Mouse (Mus musculus) neural tube, embryonic 12.5 days (tissue): ENCODE data around the gene Rab11fip4. TPM values are rescaled to one million over a fixed set of nuclear protein-coding genes. Genes with fewer than 3 reads are reported as not detected.

Experiments used
- ATAC-seq: fragments of 200-750 bp; cut with Nextera tagmentation; 2 replicates; pipeline ENCODE4 v1.8.0; 2017; ENCODE audit warnings: low read depth, mild to moderate bottlenecking, moderate TSS enrichment, moderate library complexity; ENCODE audit not compliant: low FRiP score
- H3K27ac ChIP-seq: fragments of 300-500 bp; sonication (generic); 2 replicates; pipeline ENCODE4 v1.5.1; 2016
- H3K27me3 ChIP-seq: fragments of 300-500 bp; sonication (generic); replicated peaks from 2 replicates; pipeline ENCODE4 v1.6.1; 2016; ENCODE audit warnings: mild to moderate bottlenecking
- H3K36me3 ChIP-seq: fragments of 300-500 bp; sonication (generic); 2 replicates; pipeline ENCODE4 v1.6.1; 2016; ENCODE audit warnings: mild to moderate bottlenecking
- H3K4me1 ChIP-seq: fragments of 300-500 bp; sonication (generic); 2 replicates; pipeline ENCODE4 v1.6.1; 2016
- H3K4me2 ChIP-seq: fragments of 300-500 bp; sonication (generic); replicated peaks from 2 replicates; pipeline ENCODE4 v1.6.1; 2016; ENCODE audit warnings: mild to moderate bottlenecking
- H3K4me3 ChIP-seq: fragments of 300-500 bp; sonication (generic); 2 replicates; pipeline ENCODE4 v1.5.1; 2016
- H3K9ac ChIP-seq: fragments of 300-500 bp; sonication (generic); 2 replicates; pipeline ENCODE4 v1.6.1; 2016; ENCODE audit warnings: mild to moderate bottlenecking
- H3K9me3 ChIP-seq: fragments of 300-500 bp; sonication (generic); 2 replicates; pipeline ENCODE4 v1.6.1; 2016; ENCODE audit warnings: mild to moderate bottlenecking
- whole genome bisulfite sequencing: fragments of 180-500 bp; shearing (Covaris S2); methylation state at CpG from one replicate; pipeline ENCODE4 v1.1.7; 2016; 5-methylcytosine and 5-hydroxymethylcytosine counted together
- polyA plus RNA-seq: library from polyadenylated mRNA; unstranded; fragments of >200 nt; fragmentation: Nextera tagmentation; extraction: Ambion mirVana; gene quantifications from 2 replicates; pipeline ENCODE4 v1.2.1, GENCODE M21; 2016

Rab11fip4 gene
- polyA plus RNA-seq, 1 experiment from 2014 or later: 22.8 TPM

DNA sequence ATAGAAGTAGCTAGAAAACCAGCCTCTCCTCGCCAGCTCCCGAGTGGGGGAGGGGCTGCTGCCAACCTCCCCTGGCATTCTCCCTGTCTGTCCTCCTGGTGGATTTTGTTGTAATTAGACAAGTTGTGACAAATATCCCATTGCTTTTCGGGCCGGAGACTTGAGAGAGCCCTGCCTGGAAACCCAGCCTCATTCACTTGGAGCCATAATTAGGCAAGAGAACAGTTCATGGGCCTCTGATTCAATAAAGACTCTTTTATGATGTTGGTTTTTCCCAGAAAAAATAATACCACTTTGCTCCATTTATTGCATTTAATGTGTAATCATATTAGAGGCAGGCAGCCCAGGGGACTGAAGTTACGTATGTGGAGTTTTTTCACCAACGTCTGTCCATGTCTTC, 127.2 kb downstream of the Rab11fip4 start:
- no peak overlapping the region for H3K4me3 ChIP-seq
- no peak overlapping the region for H3K4me2 ChIP-seq

DNA sequence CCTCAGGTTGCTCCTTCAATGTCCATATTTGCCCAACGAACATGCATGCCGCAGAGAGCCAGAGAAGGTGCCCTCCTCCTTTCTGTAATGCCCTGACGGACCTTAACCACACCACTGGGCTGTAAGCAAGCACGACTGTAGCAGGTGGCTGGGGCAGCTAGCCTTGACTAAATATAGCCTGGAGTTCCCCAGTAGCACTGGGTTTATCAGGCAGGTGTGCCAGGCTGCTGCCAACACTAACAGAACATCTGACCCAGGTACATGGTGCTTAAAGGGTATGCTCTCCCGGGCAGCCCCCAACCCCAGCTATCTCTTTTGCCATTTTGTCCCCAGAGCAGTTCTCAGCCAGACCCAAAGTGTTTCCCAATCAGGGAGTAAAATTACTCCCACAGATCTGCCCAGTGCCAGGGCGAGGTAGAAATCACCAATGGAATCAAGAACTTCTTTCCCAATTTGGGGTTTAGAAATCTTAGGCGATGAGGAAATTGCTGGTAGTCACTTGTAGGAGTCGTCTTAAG, 127.9 kb downstream of the Rab11fip4 start:
- H3K36me3 ChIP-seq: no peaks in the 10 kb centered on the region
- H3K4me1 ChIP-seq: no peaks in the 10 kb centered on the region
- peaks cover 7% of the 10 kb centered on the region; the same call in 1 of the 2 replicates for H3K27me3 ChIP-seq
- H3K27ac ChIP-seq: no peak overlapping the region
- no peak for ATAC-seq
- no peaks in the 10 kb centered on the region for H3K9me3 ChIP-seq
- no peak overlapping the region for H3K4me3 ChIP-seq
- no peak overlapping the region for H3K4me2 ChIP-seq
- no peak overlapping the region for H3K9ac ChIP-seq
- WGBS: 88% methylated on average over 8 of the region's 8 CpGs

More for the DNA sequence above, 127.2 kb downstream of the Rab11fip4 start:
- Histone ChIP-seq H3K9me3 (no peaks in the 10 kb centered on the region), H3K36me3 (no peaks in the 10 kb centered on the region), H3K27ac (no peak overlapping the region), H3K9ac (no peak overlapping the region), H3K27me3 (peaks cover 13% of the 10 kb centered on the region; the same call in 1 of the 2 replicates), H3K4me1 (no peaks in the 10 kb centered on the region)
- WGBS: 71% methylated on average over 6 of the region's 6 CpGs
- no peak for ATAC-seq

DNA sequence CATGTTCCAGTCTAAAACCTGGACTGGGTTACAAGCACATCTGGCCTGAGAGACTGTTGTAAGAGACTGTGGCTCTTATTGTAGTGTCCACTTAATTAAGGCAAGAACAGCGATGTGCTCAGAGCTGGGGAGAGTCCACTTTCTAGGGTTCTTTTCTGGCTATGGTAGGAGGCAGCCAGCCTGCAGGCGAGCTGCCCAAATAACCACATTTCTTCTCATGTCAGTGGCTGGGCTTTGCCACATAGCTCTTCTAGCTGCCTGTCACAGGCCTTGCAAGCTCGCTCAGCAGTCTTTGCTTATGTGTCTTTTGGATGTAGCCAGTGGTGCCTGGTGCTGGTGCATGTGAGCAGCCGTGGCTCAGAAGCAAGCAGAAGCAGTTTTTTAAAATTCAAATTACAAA, 129.7 kb downstream of the Rab11fip4 start:
- Histone ChIP-seq H3K4me1 (no peaks in the 10 kb centered on the region), H3K4me2 (no peak overlapping the region), H3K9ac (no peak overlapping the region), H3K27ac (no peak overlapping the region), H3K27me3 (no peaks in the 10 kb centered on the region), H3K4me3 (no peak overlapping the region), H3K36me3 (no peaks in the 10 kb centered on the region), H3K9me3 (no peaks in the 10 kb centered on the region)
- WGBS: 85% methylated on average over 4 of the region's 4 CpGs
- no peak for ATAC-seq

DNA sequence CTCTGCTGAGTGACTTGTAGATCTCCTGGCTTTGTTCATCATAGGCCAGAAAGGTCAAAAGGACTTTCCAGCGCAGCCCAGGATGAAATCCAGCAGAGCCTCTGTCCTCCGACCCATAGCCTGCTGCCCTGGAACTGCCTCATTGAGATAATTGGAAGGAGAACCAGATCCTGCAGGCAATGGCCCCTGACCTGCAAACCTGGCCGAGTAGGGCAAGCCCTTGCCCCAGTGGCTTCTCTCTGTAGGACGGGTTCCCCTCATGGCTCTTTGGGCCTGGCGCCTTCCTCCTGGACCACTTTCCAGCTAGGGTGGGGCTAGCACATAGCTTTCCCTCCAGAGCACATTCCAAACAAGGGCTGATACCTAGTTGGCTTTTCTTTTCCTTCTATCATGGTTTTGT, 131.8 kb downstream of the Rab11fip4 start:
- WGBS: 88% methylated on average over 5 of the region's 5 CpGs
- no peak for ATAC-seq
- no peaks in the 10 kb centered on the region for H3K9me3 ChIP-seq

DNA sequence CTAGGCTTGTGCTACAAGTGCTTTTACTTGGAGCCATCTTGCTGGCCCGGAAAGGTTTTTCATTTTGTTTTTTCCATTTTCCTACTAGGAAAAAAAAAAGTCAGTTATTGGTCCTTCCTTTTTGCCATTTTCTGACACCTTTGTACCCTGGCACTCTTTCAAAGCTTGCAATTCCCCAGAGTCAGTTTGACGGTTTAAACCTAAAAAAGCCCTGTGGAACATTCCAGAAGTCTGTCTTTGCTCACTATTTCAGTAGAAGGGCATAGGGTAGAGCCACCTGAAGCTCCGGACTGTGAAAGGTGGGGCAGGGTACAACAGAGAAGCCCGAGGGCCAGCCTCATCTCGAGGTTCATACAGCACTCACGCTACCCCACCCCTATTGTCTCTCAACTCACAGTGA, 134.0 kb downstream of the Rab11fip4 start:
- WGBS: 92% methylated on average over 6 of the region's 6 CpGs
- H3K9ac ChIP-seq: no peak overlapping the region
- no peak overlapping the region for H3K4me2 ChIP-seq
- no peaks in the 10 kb centered on the region for H3K27me3 ChIP-seq
- peaks cover 3% of the 10 kb centered on the region; the same call in 1 of the 2 replicates for H3K4me1 ChIP-seq
- no peak for ATAC-seq
- H3K4me3 ChIP-seq: no peak overlapping the region
- H3K27ac ChIP-seq: no peak overlapping the region
- no peaks in the 10 kb centered on the region for H3K9me3 ChIP-seq
- no peaks in the 10 kb centered on the region for H3K36me3 ChIP-seq

More for the DNA sequence above, 131.8 kb downstream of the Rab11fip4 start:
- Histone ChIP-seq H3K27ac (no peak overlapping the region), H3K4me3 (no peak overlapping the region), H3K4me1 (no peaks in the 10 kb centered on the region), H3K36me3 (no peaks in the 10 kb centered on the region), H3K9ac (no peak overlapping the region), H3K4me2 (no peak overlapping the region), H3K27me3 (no peaks in the 10 kb centered on the region)

DNA sequence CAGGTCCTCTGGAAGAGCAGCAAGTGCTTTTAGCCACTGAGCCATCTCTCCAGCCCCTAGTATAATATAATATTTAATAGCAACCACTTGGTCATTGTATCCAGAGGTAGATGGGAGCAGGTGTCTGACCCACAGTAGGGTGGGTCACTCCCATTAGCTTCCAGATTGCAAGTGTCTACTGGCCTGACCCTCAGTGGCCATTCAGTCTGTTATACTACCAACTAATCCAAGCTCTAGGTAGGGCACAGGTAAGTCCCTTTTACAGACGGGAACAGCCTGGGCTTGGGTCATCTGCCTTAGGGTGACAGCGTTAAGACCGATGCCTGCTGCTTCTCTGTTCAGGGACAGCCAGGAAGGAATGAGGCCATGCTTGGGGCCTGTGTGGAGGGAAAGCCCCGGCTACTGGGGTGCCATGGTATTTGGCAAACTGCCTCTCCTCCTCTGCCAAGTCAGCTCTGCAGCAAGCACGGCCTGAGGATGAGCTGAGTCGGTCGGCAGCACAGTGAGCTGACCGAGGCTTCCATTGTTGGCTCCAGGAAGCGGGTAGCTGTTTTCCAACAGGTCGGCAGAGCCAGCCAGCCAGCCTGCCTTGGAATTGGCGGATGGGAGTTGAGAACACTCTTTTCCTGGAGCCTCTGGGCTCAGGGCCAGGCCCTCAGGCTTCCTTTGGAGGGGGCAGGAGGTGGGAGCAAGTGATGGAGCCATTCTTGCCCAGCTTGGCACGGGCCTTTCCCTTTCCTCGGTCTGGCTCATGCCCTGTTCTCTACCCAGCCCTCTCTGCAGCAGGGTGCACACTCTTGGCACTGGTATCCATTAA, 138.4 kb downstream of the Rab11fip4 start:
- no peak overlapping the region for H3K4me3 ChIP-seq
- H3K9ac ChIP-seq: no peak overlapping the region
- no peaks in the 10 kb centered on the region for H3K27me3 ChIP-seq
- no peaks in the 10 kb centered on the region for H3K9me3 ChIP-seq
- no peaks in the 10 kb centered on the region for H3K36me3 ChIP-seq
- no peak for ATAC-seq
- 91% methylated on average over 13 of the region's 13 CpGs for WGBS
- no peak overlapping the region for H3K27ac ChIP-seq
- H3K4me1 ChIP-seq: peaks cover 3% of the 10 kb centered on the region; the same call in 1 of the 2 replicates
- no peak overlapping the region for H3K4me2 ChIP-seq

DNA sequence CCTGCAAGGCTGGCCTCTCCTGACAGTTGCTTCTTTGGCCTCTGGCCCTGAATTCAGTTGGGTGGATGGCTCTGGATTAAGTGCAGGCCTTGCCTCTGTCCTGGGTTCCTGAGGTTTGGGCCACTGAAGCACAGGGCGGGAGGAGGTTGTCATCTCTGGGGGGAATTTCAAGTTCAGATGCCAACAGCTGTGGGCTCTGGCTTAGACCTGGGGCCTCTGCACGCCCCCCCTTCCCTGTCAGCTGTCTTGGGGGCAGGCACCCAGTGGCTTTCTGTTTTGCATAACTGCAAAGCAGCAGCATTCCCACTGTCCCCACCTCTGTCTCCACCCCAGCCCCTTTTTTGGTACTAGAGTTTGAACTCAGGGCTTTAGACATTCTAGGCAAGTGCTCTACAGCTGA, 139.4 kb downstream of the Rab11fip4 start:
- Histone ChIP-seq H3K4me1 (peaks cover 3% of the 10 kb centered on the region; the same call in 1 of the 2 replicates), H3K27ac (no peak overlapping the region), H3K36me3 (no peaks in the 10 kb centered on the region), H3K9ac (no peak overlapping the region), H3K4me2 (no peak overlapping the region), H3K9me3 (no peaks in the 10 kb centered on the region), H3K4me3 (no peak overlapping the region), H3K27me3 (no peaks in the 10 kb centered on the region)
- WGBS: 65% methylated on average over 2 of the region's 2 CpGs
- ATAC-seq: no peak

DNA sequence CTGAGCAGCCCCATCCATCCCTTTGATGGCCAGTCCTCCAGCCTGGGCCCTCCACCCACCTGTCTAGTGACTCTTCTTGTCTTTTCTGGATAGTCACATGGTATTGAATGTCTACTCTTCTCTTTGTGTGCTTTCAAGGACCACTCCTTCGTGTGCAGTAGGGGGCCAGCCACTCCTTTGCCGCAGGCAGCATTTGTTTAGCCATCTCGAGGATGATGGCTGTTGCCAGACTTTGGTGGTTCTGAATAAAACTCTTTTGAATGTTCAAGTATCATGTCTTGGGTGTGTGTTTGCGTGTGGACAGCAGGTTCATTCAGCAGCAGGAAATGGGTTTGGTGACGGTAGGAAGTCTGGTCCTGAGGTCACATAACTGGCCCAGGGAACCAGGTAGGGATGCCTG, 140.5 kb downstream of the Rab11fip4 start:
- H3K4me3 ChIP-seq: no peak overlapping the region
- ATAC-seq: no peak
- no peak overlapping the region for H3K9ac ChIP-seq
- no peaks in the 10 kb centered on the region for H3K9me3 ChIP-seq
- no peaks in the 10 kb centered on the region for H3K36me3 ChIP-seq
- H3K27me3 ChIP-seq: no peaks in the 10 kb centered on the region
- 92% methylated on average over 5 of the region's 5 CpGs for WGBS
- H3K4me1 ChIP-seq: peaks cover 3% of the 10 kb centered on the region; the same call in 1 of the 2 replicates
- no peak overlapping the region for H3K27ac ChIP-seq
- H3K4me2 ChIP-seq: no peak overlapping the region

DNA sequence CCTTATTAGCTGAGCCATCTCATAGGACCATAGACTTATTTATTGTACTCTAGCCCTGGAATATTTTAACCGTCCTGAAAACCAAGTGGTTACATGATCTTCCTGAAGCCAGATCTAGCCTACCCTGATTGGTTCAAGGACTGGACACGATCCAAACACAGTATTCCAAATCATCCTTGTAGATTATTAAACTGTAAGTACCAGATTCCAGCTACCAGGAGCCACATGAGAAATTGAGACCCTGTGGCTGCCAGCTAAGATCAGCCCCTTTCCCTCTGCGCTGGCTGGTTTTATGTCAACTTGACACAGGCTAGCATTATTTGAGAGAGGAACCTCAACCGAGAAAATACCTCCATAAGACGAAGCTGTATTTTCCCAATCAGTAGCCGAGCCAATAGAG, 142.0 kb downstream of the Rab11fip4 start:
- H3K9me3 ChIP-seq: no peaks in the 10 kb centered on the region
- H3K4me3 ChIP-seq: no peak overlapping the region
- no peak overlapping the region for H3K4me2 ChIP-seq
- peaks cover 9% of the 10 kb centered on the region; the same call in 1 of the 2 replicates for H3K4me1 ChIP-seq
- WGBS: 92% methylated on average over 6 of the region's 6 CpGs
- no peak for ATAC-seq
- H3K36me3 ChIP-seq: no peaks in the 10 kb centered on the region
- no peak overlapping the region for H3K9ac ChIP-seq
- H3K27ac ChIP-seq: no peak overlapping the region
- H3K27me3 ChIP-seq: no peaks in the 10 kb centered on the region

DNA sequence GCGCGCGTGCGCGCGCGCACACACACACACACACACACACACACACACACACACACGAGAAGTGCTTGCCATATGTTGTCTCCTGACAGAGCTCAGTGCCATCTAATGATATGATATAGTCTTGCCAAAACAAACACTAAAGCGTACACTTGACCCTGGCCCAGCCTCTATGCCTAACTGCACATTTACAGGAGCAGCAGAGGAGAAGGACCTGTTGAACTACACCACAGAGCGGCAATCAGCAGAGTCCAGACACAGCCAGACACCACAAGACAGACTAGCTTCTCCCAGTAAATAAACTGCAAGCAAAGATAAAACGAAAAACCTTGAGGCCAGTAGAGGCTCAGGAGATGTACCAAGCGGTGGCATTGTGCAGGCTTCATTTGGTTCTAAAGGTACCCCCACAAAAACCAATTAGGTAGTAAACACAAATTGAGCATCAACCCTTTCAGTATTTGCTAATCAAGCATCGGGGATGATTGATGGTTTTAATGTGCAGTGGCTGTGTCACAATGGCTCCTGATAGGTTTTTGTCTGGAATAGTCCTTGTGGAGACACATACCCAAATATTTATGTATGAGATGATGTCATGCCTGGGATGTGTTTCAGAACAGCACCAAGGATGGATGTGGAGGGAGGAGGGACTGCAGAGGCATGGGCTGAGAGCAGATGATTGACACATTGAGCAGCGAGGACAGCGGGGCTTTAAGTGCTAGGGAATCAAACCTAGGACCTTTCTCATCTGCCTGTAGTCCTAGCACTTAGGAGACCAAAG, 145.4 kb downstream of the Rab11fip4 start:
- 83% methylated on average over 15 of the region's 15 CpGs for WGBS
- H3K9me3 ChIP-seq: no peaks in the 10 kb centered on the region
- ATAC-seq: no peak
- no peaks in the 10 kb centered on the region for H3K27me3 ChIP-seq
- H3K36me3 ChIP-seq: no peaks in the 10 kb centered on the region
- no peak overlapping the region for H3K4me2 ChIP-seq
- H3K4me3 ChIP-seq: no peak overlapping the region
- peaks cover 7% of the 10 kb centered on the region; the same call in 1 of the 2 replicates for H3K4me1 ChIP-seq
- H3K27ac ChIP-seq: no peak overlapping the region
- no peak overlapping the region for H3K9ac ChIP-seq

DNA sequence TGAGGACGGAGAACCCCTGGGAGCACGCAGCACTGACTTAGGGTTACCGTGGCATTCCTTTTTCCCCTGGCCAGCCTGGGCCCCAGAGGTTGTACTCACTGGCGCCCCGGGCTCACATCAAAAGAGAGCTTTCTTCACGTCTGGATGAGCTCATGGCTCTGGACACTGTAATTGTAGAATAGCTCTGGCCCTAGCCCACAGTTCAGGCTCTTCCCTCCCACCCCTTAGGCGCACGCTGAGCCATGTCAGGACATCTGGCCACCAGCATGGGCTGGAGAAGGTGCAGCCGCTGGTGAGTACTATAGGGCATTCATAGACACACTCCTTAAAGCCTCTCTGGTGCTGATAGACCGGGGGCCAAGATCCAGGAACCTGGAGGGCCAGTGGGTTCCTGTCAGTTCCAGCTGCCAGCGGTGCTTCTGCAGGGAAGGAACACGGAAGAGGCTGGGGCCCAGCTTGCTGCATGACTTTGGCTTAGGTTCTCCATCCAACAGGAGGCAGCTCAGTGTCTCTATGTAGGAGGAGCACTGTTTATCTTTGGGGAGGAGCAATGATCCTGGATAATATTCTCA, 146.2 kb downstream of the Rab11fip4 start:
- Histone ChIP-seq H3K4me1 (peaks cover 7% of the 10 kb centered on the region; the same call in 1 of the 2 replicates), H3K27ac (no peak overlapping the region)
- no peak for ATAC-seq

More for the DNA sequence above, 146.2 kb downstream of the Rab11fip4 start:
- Histone ChIP-seq H3K4me2 (no peak overlapping the region), H3K9me3 (no peaks in the 10 kb centered on the region), H3K36me3 (no peaks in the 10 kb centered on the region), H3K4me3 (no peak overlapping the region), H3K9ac (no peak overlapping the region), H3K27me3 (no peaks in the 10 kb centered on the region)
- WGBS: 60% methylated on average over 12 of the region's 12 CpGs
